Mouse (Mus musculus): ENCODE measurements around the gene Hcn2. TPM values are rescaled to one million over a fixed set of nuclear protein-coding genes. Genes with fewer than 3 reads are reported as not detected.

Hcn2 gene
- polyA plus RNA-seq (2021; fragmentation: Nextera tagmentation): 2.8 and 11.0 TPM in 2 replicates
- long read RNA-seq, experiment 1, partial matches to known transcripts: 5 of 8 reads
- long read RNA-seq, experiment 1, other reads (novel, unspliced or antisense): 0 of 8 reads
- long read RNA-seq, experiment 2, partial matches to known transcripts: 0 of 1 reads
- long read RNA-seq, experiment 2, other reads (novel, unspliced or antisense): 1 of 1 reads

DNA sequence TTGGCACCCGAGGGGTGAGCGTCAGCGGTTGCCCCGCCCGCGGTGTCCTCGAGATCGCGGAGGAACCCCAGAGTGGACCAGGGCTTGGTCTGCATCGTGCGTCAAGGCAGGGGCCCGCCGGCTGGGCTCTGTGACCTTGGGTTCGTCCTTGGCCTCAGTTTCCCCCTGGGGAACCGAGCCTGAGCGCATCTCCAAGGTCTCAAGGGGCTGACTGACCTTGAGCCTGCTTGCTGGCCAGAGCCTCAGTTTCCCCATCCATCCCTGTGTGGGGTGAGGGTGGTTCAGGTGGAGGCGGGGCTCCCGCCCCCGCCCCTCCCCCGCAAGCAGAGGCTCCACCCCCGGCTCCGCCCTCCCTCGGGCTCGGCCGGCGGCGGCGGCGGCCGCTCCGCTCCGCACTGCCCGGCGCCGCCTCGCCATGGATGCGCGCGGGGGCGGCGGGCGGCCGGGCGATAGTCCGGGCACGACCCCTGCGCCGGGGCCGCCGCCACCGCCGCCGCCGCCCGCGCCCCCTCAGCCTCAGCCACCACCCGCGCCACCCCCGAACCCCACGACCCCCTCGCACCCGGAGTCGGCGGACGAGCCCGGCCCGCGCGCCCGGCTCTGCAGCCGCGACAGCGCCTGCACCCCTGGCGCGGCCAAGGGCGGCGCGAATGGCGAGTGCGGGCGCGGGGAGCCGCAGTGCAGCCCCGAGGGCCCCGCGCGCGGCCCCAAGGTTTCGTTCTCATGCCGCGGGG, at the start of gene Hcn2:
Hcn2 (plus strand) TSS at position 381 of the 734 bp plus-strand sequence.

DNA sequence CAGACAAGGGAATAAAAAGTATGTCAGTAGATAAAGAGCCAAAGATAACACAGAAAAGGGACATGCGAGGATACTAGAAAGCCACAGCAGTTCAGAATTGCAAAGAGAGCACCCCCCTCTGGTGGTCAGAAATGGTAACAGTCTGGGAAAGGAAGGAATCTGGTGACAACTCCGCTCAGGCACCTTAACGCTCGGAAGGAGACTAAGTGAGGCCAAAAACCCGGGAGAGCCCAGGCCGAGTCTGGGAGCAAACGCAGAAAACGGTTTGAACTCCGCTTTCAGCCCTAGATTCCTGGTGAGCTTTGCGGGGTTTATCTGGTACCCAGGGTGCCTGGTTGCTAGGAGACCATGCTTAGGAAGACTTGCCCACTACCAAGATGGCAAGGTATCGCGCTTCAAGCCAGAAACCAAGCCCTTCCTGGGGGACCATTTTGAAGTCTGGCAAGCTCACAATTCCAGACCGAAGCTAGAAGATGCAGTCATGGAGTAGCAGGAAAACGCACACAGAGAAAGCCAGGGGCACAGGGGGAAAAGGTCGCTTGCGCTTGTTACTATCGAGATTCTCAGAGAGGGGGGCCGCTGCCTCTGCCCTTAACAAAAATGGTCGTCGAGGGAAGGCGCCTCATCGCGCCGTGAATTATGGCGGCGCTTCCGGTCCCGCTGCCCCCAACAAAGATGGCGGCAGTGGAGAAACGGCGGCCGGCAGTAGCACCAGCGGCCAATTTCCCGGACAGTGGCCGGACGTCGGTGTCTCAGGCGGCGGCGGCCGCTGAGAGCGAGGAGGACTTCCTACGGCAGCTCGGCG, 47.5 kb upstream of the Hcn2 start, which contains the start of gene Tpgs1:
Tpgs1 (plus strand) TSS at position 599 of the 805 bp plus-strand sequence.

DNA sequence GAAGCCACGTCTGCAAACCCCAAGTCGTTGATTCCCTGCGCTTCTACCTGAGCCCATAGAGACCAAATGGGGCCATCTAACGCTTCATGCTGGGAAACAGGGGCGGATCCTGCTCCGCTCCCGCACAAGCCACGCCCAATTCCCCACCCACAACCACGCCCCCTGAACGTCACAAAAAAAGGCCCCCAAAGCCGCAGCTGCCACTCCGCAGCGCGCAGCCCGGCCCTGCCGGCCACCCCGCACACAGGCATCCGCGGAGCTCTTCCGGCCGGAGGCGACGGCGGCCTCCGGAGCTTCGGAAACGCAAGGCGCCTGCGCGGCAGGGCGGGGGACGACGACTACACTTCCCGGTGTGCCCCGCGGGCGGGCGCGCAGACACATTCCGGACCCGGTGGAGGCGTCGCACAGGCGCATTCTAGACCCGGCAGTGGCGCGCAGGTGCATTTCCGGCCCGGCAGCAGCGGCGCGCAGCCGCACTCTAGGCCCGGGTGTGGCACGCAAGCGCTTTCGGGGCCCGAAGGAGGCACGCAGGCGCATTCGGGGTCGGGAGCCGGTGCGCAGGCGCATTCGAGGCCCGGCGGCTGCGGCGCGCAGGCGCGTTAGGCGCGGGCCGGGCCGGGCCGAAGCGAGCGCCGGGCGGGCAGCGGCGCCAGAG, 34.7 kb upstream of the Hcn2 start, which contains the start of gene Cdc34:
Cdc34 (plus strand) TSS at position 605 of the 655 bp plus-strand sequence.

DNA sequence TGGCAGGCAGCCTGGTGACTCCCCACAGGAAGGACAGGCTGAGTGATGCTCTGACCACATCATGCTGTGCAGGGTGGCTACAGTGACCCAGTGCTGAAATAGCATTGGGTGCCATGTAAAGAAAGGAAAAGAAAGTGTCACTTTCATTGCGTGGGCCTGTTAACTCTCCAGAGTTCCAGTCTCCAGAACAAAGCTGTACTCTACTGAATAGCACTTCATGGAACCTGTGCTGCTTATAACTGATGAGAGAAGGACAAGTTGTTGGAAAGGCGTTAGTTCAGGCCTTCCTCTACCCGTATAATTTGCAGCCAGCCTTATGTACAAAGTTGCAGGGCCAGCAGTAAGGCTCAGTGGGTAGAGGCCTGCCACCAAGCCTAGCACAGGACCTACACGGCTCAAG, 27.7 kb upstream of the Hcn2 start, which contains the start of gene Gzmm:
Gzmm (plus strand) TSS at position 301 of the 400 bp plus-strand sequence.

DNA sequence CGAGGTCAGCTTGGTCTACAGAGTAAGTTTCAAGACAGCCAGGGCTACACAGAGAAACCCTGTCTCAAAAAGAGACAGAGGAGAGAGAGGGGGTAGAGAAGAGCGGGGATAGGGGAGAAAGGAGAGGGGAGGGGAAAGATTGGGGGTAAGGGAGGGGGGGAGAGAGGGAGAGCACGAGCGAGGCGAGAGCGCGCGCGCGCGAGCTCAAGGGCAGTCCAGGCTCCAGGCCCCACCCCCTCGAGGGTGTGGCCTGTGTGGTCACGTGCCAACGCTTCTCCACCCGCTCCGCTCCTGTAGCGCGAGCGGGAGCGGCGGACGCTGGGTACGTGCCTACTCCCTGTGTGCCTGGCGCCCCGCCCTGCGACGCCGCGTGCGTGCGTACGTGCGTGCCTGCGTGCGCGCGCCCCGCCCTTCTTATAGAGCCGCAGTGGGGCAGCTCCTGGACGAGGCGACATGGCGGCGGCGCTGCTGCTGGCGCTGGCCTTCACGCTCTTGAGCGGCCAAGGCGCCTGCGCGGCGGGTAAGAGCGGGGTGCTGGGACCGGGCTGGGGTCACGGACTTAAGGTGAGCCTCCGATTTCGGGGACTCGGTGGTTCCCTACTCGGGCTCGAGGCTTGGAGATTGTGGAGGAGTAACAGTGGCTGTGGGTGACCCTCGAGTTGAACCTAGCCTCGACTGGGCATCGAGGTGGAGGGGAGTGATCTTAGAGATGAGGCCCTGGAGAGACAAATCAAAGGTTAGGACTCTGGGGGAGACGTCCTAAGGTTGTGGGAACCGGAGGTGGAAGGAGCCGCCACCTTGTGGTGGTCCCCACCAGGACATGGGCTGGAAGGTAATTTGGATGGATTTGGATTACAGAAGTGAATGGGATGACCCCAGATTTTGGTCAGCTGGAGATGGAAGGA, 12.1 kb upstream of the Hcn2 start, which contains the start of gene Bsg:
Bsg (plus strand) TSS at position 427 of the 905 bp plus-strand sequence.

DNA sequence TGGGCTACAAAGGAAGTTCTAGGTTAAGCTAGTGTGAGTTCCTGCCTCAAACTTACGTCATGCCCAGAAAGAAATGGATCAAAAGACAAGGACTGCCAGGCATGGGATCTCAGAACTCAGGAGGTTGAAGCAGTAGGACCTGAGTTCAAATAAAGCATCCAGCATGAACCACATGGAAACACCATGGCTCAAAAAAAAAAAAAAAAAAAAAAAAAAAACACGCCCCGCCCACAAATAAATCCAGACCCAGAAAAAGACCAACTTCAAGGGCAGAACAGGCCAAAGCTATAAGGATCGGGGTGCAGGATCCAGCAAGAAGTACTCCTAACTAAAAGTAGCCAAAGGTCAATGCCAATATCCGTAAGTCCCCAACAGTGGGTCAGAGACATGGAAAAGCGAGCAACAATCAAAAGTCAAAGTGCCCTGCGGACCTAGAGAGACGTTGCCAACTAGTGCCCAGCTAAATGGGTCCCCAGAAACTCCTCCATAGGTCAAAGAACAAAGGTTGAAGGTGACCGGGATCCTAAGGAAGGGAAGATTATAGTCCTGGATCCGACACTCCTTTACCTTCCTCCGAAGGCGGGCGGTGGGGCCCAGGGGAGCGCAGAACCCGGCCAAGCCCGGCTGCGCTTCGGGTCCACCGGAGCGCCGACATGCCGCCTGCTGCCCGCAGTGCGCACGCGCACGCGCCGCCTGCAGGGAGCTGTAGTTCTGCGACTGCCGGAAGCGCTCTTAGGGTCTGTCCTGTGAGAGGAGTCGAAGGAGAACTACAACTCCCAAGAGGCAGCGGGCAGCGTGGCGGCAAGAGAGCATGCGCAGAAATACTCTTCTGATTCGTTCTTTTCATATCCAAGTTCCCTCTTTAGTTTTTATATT, 29.7 kb downstream of the Hcn2 start, which contains the start of gene Polrmt:
Polrmt (minus strand) TSS at position 684 of the 876 bp plus-strand sequence.

DNA sequence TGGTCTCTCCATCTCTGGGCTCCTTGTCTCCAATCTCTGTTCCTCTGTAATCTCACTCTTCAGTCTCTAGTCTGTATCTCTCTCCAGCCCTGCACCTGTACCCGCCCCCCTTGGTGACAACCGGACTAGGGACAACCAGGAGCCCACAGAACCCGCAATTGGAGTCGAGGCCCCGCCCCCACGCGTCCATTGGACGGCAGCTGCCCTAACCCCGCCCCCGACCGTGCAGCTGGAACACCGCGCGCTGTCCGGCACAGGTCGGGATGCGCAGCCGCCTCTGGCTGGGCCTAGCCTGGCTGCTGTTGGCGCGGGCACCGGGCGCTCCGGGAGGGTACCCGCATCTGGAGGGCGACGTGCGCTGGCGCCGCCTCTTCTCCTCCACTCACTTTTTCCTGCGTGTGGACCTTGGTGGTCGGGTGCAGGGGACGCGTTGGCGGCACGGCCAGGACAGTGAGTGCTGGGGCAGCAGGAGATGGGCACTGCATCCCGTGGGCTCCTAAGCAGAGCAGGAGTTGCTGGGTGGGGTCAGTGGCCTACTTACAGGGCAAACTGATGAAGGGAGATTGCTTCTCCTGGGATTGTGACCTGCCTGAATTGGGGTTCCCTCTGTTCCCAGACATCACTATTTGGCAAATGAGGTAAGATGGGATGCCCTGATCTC, 38.6 kb downstream of the Hcn2 start, which contains the start of gene Fgf22:
Fgf22 (plus strand) TSS at position 221 of the 661 bp plus-strand sequence.

DNA sequence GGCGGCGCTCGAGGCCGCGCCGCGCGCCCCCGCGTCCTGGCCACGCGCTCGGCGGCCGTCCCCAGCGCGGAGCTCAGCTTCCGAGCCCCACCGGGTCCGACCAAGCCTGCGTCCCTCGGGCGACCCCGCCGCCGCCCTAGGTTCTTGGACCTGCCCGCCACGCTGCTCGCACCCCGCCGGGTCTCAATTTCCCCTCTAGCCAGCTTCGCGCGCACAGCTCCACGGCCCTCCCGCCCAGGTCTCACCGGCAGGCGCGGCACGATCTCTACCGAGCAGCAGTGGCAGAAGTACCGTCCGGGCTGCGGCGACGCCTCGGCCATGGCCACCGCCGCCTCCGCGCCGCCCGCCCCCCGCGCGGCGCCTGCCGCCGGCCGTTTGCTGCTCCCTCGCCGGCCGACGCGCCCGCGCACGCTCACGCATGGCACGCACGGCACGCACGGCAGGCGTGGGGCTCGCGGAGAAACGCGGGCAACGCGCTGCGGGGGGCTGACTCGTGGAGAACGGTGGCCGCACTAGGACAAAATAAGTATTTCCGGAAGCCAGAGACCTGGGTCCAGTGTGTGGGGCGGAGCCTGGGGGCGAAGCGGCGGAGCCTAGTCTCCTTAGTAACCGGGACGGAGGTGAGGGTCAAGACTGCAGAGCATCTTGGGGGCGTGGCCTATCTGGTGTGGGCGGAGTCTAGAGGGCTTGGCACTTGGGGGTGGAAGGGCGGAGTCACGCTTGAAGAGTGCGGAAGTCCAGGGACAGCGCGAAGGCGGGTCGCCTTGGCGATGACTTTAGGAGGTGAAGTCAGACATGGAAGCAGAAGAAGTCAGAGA, 50.3 kb downstream of the Hcn2 start, which contains the start of gene Rnf126:
Rnf126 (minus strand) TSS at position 445 of the 818 bp plus-strand sequence.

DNA sequence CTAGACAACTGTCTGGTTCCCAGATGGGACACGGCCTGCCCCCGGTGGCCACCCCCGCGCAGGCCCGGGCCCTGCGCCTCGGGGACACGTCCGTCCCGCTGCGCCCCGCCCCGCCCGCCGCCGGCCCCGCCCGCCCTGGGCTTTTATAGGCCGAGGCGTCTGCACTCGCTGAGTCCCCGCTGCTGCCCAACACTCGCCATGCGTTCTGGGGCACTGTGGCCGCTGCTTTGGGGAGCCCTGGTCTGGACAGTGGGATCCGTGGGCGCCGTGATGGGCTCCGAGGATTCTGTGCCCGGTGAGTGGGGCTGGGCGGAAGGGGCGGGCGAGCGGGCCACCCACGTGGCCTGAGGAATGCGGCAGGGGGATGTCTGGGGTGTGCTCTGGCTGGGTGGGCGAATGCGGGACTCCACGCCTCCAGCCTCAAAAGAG, 60.7 kb downstream of the Hcn2 start, which contains the start of gene Fstl3:
Fstl3 (plus strand) TSS at position 170 of the 429 bp plus-strand sequence.

Other genes starting within 250 kb of the Hcn2 start
- gene Vmn2r83, start 247.9 kb upstream of the Hcn2 start, polyA plus RNA-seq (2021; fragmentation: Nextera tagmentation): not detected in 2 replicates
- gene Plpp2, start 182.8 kb upstream of the Hcn2 start, polyA plus RNA-seq (2021; fragmentation: Nextera tagmentation): 6.0 and 8.3 TPM in 2 replicates
- 23.5 and 23.7 TPM in 2 replicates for gene Mier2, start 161.4 kb upstream of the Hcn2 start, polyA plus RNA-seq (2021; fragmentation: Nextera tagmentation)
- 1.4 and 2.3 TPM in 2 replicates for gene Theg, start 129.3 kb upstream of the Hcn2 start, polyA plus RNA-seq (2021; fragmentation: Nextera tagmentation)
- gene C2cd4c, start 102.6 kb upstream of the Hcn2 start, polyA plus RNA-seq (2021; fragmentation: Nextera tagmentation): 0.83 and 1.3 TPM in 2 replicates
- gene Shc2, start 78.7 kb upstream of the Hcn2 start, polyA plus RNA-seq (2021; fragmentation: Nextera tagmentation): 2.0 and 14.5 TPM in 2 replicates
- gene Odf3l2, start 70.9 kb upstream of the Hcn2 start, polyA plus RNA-seq (2021; fragmentation: Nextera tagmentation): 0.27 and 0.31 TPM in 2 replicates
- gene Madcam1, start 52.1 kb upstream of the Hcn2 start, polyA plus RNA-seq (2021; fragmentation: Nextera tagmentation): not detected in 2 replicates
- 153 and 198 TPM in 2 replicates for gene Tpgs1, start 47.3 kb upstream of the Hcn2 start, polyA plus RNA-seq (2021; fragmentation: Nextera tagmentation)
- gene Cdc34, start 34.4 kb upstream of the Hcn2 start, polyA plus RNA-seq (2021; fragmentation: Nextera tagmentation): 20.2 and 34.0 TPM in 2 replicates
- gene Gzmm, start 27.6 kb upstream of the Hcn2 start, polyA plus RNA-seq (2021; fragmentation: Nextera tagmentation): 0.33 and 0.59 TPM in 2 replicates
- gene Bsg, start 12.1 kb upstream of the Hcn2 start, polyA plus RNA-seq (2021; fragmentation: Nextera tagmentation): 1,192 and 1,209 TPM in 2 replicates
- 16.1 and 23.3 TPM in 2 replicates for gene Polrmt, start 29.9 kb downstream of the Hcn2 start, polyA plus RNA-seq (2021; fragmentation: Nextera tagmentation)
- 5.9 and 7.2 TPM in 2 replicates for gene Fgf22, start 38.4 kb downstream of the Hcn2 start, polyA plus RNA-seq (2021; fragmentation: Nextera tagmentation)
- gene Rnf126, start 50.3 kb downstream of the Hcn2 start, polyA plus RNA-seq (2021; fragmentation: Nextera tagmentation): 8.2 and 82.8 TPM in 2 replicates
- gene Fstl3, start 60.6 kb downstream of the Hcn2 start, polyA plus RNA-seq (2021; fragmentation: Nextera tagmentation): 1.2 and 1.8 TPM in 2 replicates
- gene Prss57, start 74.3 kb downstream of the Hcn2 start, polyA plus RNA-seq (2021; fragmentation: Nextera tagmentation): 1.1 and 2.3 TPM in 2 replicates
- gene Palm, start 76.9 kb downstream of the Hcn2 start, polyA plus RNA-seq (2021; fragmentation: Nextera tagmentation): 53.6 and 165 TPM in 2 replicates
- gene Misp, start 104.4 kb downstream of the Hcn2 start, polyA plus RNA-seq (2021; fragmentation: Nextera tagmentation): 0.13 and 0.25 TPM in 2 replicates
- gene Ptbp1, start 137.8 kb downstream of the Hcn2 start, polyA plus RNA-seq (2021; fragmentation: Nextera tagmentation): 15.2 and 16.7 TPM in 2 replicates
- gene Prtn3, start 157.8 kb downstream of the Hcn2 start, polyA plus RNA-seq (2021; fragmentation: Nextera tagmentation): 5.8 and 7.2 TPM in 2 replicates
- gene Plppr3, start 158.0 kb downstream of the Hcn2 start, polyA plus RNA-seq (2021; fragmentation: Nextera tagmentation): 33.9 and 47.5 TPM in 2 replicates
- gene Elane, start 169.6 kb downstream of the Hcn2 start, polyA plus RNA-seq (2021; fragmentation: Nextera tagmentation): not detected in 2 replicates
- gene Cfd, start 174.2 kb downstream of the Hcn2 start, polyA plus RNA-seq (2021; fragmentation: Nextera tagmentation): not detected in 2 replicates
- 30.8 and 51.7 TPM in 2 replicates for gene Med16, start 192.3 kb downstream of the Hcn2 start, polyA plus RNA-seq (2021; fragmentation: Nextera tagmentation)
- gene Gm26602, start 194.2 kb downstream of the Hcn2 start, polyA plus RNA-seq (2021; fragmentation: Nextera tagmentation): not detected in 2 replicates
- 4.6 and 5.7 TPM in 2 replicates for gene Kiss1r, start 200.3 kb downstream of the Hcn2 start, polyA plus RNA-seq (2021; fragmentation: Nextera tagmentation)
- gene R3hdm4, start 204.6 kb downstream of the Hcn2 start, polyA plus RNA-seq (2021; fragmentation: Nextera tagmentation): 220 and 307 TPM in 2 replicates
- gene Arid3a, start 210.4 kb downstream of the Hcn2 start, polyA plus RNA-seq (2021; fragmentation: Nextera tagmentation): 1.3 and 1.9 TPM in 2 replicates
- 71.4 and 97.3 TPM in 2 replicates for gene Wdr18, start 243.5 kb downstream of the Hcn2 start, polyA plus RNA-seq (2021; fragmentation: Nextera tagmentation)